Mouse (Mus musculus): ENCODE measurements at regions not wholly inside any gene's neighbourhood (a gene's known extent, or its start where the extent isn't known, plus 50 kb on each side); places are given as distances from the start of the nearest gene placed in this dataset.

DNA sequence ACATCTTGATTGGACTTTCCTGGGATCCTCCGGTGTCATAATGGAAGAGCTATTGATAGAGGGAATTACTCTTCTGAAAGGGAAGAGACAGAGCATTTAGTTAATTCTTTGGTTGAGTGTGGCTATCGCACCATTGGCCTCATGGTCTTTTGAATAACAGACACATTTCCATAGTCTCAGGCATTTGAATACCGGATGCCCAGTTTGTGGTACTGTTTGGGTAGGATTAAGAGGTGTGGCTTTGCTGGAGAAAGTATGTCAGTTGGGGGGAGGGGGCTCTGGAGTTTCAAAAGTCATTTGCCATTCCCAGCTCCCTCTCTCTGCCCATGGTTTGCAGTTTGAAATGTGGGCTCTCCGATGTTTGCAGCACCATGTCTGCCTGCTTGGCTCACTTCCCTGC is 139.4 kb upstream of the Smim15 start:
- DNase-seq (ENCODE audit: low read depth, low spot score), result no peak

DNA sequence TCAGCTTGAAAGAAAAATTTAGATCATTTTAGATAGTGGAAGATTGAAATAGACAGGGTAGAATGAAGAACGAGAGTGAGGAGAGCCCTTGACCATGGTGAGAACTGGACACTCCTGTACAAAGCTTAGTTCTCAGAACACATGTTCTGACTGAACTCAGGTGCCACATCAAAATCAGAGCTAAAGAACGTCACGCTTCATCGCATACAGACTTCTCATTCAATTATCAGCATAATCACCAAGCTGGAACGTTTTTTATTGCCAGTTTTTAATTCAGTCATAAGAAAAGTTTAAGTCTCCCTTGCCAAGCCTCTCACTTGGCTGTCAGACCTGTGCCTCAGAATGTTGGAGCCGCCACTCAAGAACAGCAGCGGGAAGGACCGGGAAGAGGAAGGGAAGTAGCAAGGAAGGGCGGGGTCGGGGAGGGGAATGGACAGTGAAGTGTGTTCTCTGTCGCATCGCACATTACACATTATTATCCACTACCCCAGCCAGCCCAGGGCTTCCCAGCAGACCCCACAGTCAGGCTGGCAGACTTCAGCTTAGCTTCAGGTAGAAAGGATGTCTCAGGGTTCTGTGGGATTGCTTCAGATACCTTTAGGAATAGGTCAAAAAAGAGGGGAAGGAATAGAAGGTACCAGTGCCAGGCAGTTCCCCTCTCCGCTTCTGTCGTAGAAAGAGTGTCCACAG is 140.1 kb upstream of the Smim15 start:
- DNase-seq (ENCODE audit: low read depth, low spot score), result no peak

DNA sequence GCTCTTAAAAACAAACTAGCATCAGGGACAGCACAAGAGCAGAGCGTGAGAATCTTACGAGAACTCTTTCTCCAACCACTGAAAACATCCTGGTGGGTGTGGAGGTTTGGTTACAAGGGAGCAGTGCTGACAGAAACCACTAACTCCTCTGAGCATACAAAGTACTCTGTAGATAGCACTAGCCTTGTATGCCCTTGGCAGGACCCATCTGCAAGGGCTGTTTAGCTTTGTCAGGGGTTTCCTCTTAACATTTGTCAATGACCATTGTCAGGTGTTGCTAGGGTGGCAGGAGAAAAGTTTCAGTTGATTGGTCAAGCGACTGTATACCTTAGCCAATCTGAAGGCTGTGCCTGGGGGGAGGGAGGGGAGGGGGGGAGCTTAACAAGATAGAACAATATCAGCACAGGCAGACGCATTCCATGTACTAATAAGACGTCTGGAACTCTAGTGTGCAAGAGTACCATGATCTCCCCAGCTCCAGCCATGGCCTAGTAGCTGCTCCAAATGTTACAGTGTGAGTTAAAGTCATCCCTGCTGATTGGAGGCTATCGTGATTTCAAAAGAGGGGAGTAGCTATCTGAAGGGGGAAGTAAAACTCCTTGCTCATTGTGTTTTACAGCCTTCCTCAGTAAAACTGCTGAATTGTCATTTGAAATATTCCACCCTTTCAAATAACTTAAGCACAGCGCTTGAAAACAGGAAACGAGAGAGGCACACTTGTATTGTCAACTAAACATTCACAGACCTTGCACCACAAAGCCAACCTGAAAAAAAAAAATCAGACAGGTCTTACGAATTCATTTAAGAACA is 140.9 kb upstream of the Smim15 start:
- DNase-seq (ENCODE audit: low read depth, low spot score), result no peak

DNA sequence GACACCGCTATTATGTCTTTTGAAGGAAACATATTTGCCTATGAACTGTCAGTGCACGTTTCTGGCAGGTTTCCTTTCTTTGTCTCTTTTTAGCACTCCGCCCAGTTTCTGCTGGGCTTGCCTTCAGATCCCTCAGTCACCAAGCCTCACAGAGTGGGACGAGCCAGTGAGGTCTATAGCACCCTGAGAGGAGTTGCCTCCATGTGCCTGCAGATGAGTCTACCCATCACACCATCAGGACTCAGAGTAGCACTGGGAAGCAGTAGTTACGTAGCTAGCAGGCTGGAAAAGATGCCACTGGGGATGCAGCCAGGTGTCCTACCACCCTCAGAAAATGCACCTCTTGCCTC is 141.5 kb upstream of the Smim15 start:
- no peak for DNase-seq (ENCODE audit: low read depth, low spot score)

DNA sequence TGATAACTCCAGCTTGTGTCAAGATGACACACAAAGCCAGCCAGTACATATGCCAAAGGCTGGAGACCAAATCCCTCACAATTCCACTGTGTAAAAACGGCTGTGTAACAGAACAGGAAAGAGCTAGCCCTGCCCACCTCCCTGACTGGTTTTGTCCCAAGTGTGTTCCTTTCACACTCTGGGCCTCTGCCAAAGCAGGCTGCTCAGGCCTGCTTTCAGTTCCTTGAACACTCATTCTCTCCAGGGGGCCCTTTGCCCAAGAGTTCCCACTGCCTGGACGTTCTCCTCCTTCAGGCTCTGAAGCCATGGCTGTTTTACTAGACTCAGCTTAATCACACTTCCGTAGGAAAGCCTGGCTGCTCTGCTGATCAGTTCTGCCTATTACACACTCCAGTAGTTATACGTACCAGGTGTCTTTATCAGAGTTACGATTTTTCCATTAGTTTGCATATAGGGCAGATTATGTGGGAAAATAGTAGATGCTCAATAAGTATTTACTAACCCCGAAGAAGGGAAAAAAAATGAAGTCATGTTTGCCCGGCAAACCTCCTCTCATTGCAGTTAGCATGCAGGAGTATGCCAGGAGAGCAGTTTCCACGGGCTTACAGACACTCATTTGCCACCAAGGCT is 144.5 kb upstream of the Smim15 start:
- peak; percentile 61 for DNase-seq (ENCODE audit: low read depth, low spot score)

DNA sequence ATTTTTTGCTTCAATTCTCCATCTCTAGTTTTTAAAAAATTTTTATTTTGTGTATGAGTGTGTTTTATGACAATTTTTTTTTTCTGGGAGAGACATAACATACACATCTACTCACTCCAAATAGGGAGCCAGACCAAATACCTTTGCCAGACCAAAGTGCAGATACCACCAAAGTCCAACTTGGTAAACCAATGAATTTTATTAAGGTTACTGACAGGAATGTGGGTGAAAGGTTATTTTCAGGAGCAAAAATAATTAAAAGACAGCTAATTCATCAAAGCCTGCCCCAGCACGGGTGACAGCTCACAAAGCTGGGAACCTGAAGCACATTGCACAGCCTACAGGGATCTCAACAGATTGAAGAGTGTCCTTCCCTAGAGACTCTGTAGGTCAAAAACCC is 146.6 kb upstream of the Smim15 start:
- DNase-seq (ENCODE audit: low read depth, low spot score), result no peak

DNA sequence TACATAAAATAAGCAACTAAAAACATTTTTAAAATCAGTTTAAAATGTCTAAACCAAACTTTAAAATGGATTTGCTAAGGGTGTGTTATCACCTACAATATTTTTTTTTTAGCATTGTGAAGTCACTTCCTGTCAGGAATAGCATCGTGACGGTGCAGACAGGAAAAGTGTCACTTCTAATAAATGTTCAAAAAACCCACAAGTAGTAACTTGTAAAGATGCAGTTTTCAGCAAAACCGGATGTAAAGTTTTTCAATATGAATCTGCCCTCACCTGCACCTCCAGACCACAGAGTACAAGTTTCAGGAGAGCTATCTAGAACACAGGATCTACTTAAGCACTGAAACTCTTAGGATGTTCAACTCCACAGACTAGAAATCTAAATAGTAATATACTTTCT is 147.1 kb upstream of the Smim15 start:
- no peak for DNase-seq (ENCODE audit: low read depth, low spot score)

DNA sequence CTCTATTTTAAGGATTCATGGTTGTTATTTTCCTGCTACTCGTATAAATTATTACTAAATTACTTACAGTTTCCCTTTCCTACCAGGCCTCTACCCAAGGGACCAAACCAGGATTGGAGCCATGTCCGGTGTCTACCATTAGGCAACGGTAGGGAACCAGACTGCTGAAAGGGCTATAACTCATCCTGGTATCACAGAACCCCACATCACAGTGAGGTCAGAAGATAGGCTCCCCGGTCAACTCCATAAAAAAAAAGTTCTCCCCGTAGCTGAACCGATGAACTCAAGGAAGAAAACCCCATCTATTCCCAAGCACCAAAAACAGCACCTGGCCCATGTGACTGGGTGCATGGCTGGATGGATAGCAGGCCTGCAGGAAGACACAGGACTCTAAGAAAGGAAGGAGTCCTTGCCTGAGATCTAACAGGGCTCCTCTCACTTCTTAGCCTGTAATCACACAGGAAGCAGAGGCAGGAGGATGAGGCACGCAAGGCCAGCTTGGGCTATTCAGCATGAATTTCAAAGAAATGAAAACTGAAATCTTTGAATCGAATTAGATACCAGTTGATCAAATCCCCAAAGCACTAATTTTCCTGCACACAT is 150.6 kb upstream of the Smim15 start:
- DNase-seq (ENCODE audit: low read depth, low spot score), result no peak

DNA sequence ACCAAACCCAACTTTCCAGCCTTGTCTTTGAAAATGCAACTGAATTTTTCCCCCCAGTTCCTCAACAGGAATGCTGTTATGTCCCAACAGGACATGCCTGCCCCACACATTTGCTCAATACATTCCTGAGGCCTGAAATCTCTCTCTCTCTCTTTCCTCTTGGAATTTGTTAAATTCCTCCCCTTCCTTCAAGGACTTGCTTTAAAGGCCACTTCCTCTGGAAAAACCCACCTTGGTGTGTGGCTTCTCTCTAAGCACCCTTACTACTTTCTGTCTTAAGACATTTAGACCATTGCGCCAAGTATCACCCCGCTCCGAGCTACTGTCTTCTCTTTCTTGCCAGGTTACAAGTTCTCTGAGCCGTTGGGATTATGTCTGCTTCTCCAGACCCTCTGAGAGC is 151.2 kb upstream of the Smim15 start:
- DNase-seq (ENCODE audit: low read depth, low spot score), result no peak

DNA sequence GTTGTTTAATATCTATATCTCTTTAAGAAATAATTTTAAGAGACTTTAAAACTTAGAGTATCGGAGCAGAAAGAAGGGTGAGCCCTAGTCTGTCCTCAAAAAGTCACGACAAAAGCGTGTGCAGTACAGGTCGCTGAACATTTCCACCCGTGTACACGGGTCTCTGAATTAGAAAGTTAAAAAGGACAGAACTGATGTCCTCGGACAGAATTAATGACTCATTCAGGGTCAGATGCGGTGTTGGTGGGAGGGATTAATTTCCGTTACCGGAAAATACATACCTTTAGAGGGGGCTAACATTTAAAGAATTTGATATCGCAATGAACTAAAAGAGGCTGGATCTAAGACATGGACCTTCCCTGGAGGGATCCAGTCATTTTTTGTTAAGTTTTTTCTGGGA is 152.3 kb upstream of the Smim15 start:
- DNase-seq (ENCODE audit: low read depth, low spot score), result no peak

DNA sequence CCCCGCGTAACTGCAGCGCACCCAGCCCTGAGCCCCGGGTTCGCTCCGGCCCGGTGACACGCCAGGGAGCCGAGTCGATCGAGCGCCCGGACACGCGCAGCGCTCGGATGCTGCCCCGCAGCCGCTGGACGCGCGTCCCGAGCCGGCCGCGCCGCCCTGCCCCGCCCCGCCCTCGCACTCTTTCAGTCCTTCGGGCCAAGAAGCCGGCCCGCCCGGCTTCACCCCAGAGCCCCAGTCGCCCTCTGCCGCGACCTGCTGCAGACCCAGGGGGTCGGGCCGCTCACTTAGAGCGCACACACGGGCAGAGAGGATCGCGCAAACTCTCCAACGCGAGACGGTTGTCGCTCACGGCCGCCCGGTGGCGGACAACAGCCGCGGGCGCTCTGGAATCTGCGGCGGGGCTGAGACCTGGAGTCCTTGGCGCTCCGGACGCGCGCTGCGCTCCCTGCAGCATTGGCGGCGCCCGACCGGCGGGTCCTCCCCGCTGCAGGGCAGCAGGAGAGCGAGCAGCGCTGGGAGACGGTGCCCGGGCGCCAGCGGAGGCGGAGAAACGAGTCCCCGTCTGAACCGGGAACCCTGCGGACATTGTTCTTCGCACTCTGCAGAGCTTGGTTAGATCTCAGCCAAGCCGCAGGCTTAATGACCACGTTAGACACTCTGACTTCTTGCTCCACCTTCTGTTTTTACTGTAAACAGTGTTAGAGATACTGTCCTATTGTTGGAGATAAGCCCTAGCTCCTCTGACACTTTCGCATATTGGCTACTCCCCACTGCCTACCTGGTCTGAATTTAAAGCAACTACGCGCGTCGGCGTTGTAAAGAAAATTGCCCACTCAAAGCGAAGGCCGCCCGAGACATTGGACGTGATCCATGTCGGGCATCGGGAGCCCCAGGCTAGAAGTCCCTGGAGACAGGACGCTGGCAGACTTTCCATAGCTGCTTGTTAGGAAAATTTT is 153.1 kb upstream of the Smim15 start:
- DNase-seq (ENCODE audit: low read depth, low spot score), result peak; percentile 74

DNA sequence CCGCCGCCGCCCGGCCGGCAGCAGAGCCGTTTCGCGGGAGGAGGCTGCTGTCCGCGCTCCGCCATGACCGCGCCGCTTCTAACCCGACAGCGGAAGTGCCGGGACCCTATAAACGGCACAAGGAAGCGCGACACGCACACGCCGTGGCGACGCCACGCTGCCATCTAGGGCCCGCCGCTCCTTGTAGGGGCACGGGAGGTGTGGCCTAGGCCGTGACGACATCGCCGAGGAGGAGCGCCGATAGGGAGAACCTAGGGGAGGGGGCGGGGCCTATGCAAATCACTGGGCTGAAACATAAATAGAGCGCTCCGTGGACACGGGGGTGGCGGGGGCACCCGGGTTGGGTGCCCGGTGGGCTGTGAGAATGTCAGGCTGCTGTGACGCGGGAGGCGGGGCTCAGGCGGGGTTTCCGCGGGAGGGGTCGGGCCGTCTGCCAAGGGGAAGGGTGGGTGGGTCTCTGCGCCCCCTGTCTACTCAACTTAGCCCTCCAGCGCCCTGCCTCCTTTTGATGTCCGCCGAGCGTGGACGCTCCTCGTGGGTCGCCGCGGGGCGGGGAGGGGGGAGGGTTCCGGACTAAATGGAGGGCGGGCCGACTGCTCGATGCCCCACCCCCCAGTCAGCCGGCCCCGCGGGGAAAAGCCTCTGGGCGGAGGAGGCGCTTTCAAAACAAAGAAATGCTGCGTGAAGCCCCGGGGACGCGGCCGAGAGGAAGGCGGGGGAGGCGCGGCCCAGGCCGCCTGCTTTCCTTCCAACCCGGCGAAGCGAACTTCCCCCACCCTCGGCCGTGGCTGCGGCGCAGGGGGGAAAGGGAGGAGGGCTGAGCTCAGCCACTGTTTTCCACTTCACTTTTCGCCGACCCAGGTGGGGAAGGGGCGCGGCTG is 154.0 kb upstream of the Smim15 start:
- DNase-seq (ENCODE audit: low read depth, low spot score), result peak; percentile 100

DNA sequence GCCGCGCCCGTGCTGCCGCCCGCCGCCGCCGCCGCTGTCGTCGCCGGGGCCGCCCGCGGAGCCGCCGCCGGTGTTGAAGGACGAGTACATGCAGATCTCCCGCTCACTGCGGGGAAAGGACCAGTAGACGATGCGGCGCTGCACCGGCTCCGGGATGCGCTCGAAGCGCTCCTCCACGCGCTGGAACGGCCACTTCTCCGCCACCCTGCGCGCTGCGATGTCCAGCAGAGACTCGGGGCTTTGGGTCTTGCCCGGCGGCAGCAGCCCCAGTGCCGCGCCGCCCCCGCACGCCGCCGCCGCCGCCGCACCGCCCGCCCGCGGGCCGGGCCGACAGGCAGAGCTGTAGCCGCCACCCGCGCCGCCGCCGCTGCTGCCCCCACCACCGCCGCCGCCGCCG is 154.7 kb upstream of the Smim15 start:
- peak; percentile 41 for DNase-seq (ENCODE audit: low read depth, low spot score)

DNA sequence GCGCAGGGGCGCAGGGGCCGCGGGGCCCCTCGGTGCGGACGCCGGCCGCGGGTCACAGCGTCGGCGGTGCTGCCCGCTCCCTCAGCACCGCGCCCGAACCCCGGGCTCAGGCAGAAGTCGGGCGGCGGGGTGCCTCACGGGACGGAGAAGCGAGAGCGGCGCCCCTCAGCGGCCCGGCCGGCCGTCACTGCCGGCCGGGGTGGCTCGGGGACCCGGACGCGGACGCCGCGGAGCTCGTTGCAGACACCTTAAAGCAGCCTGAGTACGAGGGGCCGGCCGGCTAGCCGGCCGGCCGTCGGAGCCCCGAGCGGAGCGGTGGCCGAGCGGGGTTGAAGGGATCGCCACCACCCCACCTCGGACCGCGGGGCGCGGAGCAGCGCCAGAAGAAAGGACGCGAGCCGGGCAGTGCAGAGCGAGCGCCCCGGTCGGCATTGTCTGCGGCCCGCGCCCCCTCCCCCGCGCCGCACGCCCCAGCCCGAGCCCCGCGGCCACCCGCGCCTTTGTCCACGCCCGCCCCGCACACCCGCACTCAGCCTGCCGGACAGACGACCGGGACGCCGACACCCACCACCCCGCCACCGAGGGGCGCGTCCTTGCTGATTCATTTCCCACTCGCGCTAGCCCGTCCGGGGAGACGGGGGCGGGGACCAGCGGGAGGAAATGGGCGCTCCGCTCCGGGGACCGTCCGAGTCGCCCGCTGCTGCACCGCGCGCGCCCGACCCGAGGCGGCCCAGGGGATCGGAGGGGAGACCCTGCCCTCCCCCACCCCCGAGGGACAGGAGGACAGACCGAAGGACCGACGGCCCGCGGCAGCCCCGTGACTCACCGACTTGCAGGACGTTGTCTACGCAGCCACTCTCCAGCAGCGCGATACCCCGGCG is 155.4 kb upstream of the Smim15 start:
- DNase-seq (ENCODE audit: low read depth, low spot score), result peak; percentile 42

DNA sequence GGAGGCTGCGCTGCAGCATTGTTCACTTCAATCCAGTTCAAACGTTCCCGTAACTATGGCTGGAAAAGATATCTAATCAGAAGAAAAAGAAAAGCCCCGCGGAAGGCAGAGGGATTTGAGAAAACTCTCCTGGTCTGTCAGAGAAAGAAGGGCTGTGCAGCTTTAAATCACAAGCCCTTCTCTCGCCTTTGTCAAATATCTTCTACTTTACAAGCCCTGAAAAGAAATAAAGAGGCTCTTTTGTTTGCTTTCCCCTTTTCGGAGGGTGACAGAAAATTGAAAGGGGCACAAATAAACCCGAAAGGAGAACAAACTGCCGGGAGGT is 156.1 kb upstream of the Smim15 start:
- DNase-seq (ENCODE audit: low read depth, low spot score), result peak; percentile 29

DNA sequence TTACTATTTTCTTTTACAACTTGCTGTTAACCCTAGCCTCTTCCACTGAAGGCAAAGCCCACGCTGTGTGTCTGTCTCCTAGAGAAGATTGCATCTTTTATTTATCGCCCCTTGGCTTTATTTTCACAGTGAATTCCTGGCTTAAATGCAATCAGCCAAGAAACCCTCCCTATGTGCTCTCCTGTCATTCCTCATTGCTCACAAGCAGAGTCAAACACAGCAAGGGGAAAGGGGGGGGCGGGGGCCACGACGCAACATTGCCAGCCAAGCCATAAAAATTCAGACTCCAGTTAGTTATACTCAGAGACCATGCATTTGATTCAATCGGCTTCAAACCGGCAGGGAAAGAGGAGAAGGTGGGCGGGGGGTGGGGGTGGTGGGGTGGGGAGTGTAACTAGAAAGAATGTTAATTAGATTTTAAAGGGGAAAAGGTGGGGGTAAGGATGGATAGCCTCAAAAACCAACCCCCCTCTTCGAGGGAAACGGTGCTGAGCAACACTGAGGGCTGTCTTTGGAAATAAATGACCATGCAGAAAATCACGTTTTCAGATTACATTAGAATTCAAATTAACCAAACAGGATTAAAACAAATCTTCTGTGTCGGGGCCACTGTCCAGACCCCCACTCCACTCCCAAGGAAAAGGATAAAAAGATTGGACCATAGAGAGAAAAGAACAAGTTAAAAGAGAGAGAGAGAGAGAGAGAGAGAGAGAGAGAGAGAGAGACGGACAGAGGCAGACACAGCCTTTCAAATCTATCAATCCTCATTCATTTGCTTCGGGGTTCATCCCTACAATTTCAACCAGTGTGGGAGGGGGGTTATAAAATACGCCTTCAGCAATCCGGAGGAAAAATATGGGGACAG is 156.6 kb upstream of the Smim15 start:
- no peak for DNase-seq (ENCODE audit: low read depth, low spot score)

DNA sequence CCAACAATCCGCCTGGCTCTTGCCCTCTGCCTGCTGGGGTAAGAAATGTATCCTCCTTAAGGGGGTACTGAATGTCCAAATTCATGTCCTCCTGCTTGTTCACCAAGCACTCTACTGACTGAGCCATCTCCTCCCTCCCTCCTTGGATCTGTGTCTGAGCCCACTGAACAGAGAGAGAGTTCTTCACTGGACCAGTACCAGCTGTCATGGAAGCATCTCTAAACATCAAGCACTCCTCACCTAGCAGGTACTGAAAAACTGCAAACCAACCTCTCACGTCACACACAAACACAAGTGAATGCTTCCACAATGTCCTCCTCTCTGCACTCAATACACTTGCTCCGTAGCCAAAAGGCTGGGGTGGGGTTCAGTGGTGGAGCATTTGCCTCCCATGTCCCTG is 159.4 kb upstream of the Smim15 start:
- DNase-seq (ENCODE audit: low read depth, low spot score), result no peak

DNA sequence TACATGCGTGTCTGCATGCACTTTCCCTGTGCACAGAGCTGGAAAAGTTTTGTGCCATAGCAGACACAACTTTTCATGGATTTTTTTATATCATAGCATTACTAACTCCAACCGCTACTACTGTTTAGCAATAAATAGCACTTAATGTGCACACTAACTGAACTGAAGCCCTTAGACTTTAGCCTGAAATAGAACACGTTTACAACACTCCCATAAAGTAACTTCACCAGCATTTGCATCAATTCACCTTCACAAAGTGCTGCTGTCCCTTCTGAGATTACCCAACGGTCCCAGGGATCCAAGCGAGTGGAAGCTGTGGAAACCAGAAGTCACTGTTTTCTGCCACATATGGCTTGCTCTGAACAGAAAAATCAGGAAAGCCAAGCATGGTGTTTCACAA is 161.9 kb upstream of the Smim15 start:
- no peak for DNase-seq (ENCODE audit: low read depth, low spot score)

DNA sequence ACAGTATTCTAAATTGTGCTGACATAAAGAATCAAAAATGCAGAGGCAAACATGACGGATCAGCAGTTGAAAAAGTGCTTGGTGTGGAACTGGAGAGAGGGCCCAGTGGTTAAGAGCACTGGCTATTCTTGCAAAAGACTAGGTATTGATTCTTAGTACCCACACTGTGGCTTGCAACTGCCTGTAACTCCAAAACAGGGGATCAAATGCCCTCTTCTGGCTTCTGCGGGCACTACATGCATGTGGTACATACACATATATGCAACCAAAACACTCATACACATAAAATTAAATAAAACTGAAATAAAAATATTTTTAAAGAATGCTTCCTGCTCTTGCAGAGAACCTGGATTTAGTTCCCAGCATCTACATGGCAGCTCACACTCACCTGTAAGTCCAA is 163.7 kb upstream of the Smim15 start:
- no peak for DNase-seq (ENCODE audit: low read depth, low spot score)

All from brain, adult 2 months (tissue).